Mouse (Mus musculus) stomach, postnatal 0 days (tissue): ENCODE measurements around the gene Olfr934. TPM values are rescaled to one million over a fixed set of nuclear protein-coding genes. Genes with fewer than 3 reads are reported as not detected.
A peak's percentile ranks its signal among the peaks of the same experiment; 100 is the strongest.

ENCODE experiments used
- ATAC-seq: fragments of 200-750 bp; cut with Nextera tagmentation; 2 replicates; pipeline ENCODE4 v1.8.0; 2017; ENCODE audit not compliant: low FRiP score, low TSS enrichment
- DNase-seq: peaks from one replicate; pipeline ENCODE4 v3.0.0-alpha.2; 2016; ENCODE audit warnings: low spot score
- H3K27ac ChIP-seq: fragments of 300-500 bp; sonication (generic); replicated peaks from 2 replicates; pipeline ENCODE4 v1.5.1; 2014; ENCODE audit warnings: mild to moderate bottlenecking, control low read depth
- H3K27me3 ChIP-seq: fragments of 300-500 bp; sonication (generic); 2 replicates; pipeline ENCODE4 v1.6.1; 2014; ENCODE audit warnings: low read length; ENCODE audit not compliant: control insufficient read depth, insufficient read depth
- H3K36me3 ChIP-seq: fragments of 300-500 bp; sonication (generic); 2 replicates; pipeline ENCODE4 v1.6.1; 2014; ENCODE audit warnings: low read length, mixed read lengths; ENCODE audit not compliant: control insufficient read depth, insufficient read depth
- H3K4me1 ChIP-seq: fragments of 300-500 bp; sonication (generic); replicated peaks from 2 replicates; pipeline ENCODE4 v1.6.1; 2014; ENCODE audit warnings: antibody characterized with exemption; ENCODE audit not compliant: control insufficient read depth, insufficient read depth
- H3K4me2 ChIP-seq: fragments of 300-500 bp; sonication (generic); replicated peaks from 2 replicates; pipeline ENCODE4 v1.6.1; 2014; ENCODE audit warnings: low read depth, mild to moderate bottlenecking, control low read depth, moderate library complexity
- H3K4me3 ChIP-seq: fragments of 300-500 bp; sonication (generic); 2 replicates; pipeline ENCODE4 v1.5.1; 2014; ENCODE audit warnings: low read depth, low read length, control low read depth
- H3K9ac ChIP-seq: fragments of 300-500 bp; sonication (generic); 2 replicates; pipeline ENCODE4 v1.6.1; 2014; ENCODE audit warnings: mild to moderate bottlenecking, low read length, control low read depth, mixed read lengths
- H3K9me3 ChIP-seq: fragments of 300-500 bp; sonication (generic); 2 replicates; pipeline ENCODE4 v1.6.1; 2016; ENCODE audit warnings: low read length; ENCODE audit not compliant: control insufficient read depth
- CTCF ChIP-seq: IDR thresholded peaks from 2 replicates; pipeline ENCODE4 v1.5.1; 2016; ENCODE audit warnings: antibody characterized with exemption, low read depth, mild to moderate bottlenecking, moderate library complexity
- EP300 ChIP-seq: optimal IDR thresholded peaks from 2 replicates; pipeline ENCODE3; 2016; ENCODE audit warnings: antibody characterized with exemption
- WGBS: fragments of 180-500 bp; shearing (Covaris S2); extraction: QIAGEN DNeasy Blood & Tissue Kit; methylation state at CpG from one replicate; pipeline ENCODE4 v1.1.7; 2014; 5-methylcytosine and 5-hydroxymethylcytosine counted together
- polyA plus RNA-seq: library from polyadenylated mRNA; unstranded; fragments of >200 nt; fragmentation: Nextera tagmentation; extraction: Ambion mirVana; gene quantifications from 2 replicates; pipeline ENCODE4 v1.2.1, GENCODE M21; 2015

Olfr934 gene
- polyA plus RNA-seq, result not detected in 2 replicates

DNA sequence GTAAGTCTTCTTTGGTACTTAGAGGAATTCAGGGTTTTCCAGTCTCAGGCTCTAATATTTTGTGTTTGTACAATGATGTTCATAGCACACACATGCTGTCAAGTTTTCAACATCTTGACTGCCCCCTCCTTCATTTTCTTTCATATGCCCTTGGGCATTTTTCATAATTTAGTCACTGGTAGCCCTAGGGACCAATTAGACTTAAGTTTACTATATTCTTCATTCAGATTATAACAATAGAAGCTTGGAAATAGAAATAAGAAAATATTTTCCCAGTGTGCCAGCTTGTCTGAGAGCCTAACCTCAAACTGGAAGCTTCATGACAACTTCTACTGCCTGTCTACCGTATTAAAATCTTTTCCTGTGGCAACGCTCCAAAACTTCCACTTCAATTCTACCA, at the start of gene Olfr934:
TSS of gene Olfr934 (minus strand) at position 101 of the 400 bp plus-strand sequence.
- no peak for ATAC-seq
- no peaks in the 10 kb centered on the region for H3K4me1 ChIP-seq
- WGBS, result 86% methylated on average over 2 of the region's 2 CpGs

DNA sequence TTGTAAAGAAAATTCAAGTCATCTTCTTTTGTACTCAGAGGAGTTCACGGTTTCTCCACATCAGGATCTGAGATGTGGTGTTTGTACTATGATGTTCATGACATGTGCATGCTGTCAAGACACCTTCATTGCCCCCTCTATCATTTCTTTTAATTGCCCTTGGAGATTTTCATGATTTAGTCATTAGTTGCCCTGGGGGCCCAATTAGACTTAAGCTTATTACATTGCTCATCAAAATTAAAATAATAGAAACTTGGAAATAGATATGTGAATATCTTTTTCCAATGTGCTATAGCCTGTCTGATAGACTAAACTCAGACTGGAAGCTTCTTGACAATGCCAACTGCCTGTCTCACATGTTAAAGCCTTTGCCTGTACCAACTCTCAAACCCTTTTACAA, 35.2 kb upstream of the Olfr934 start, which contains the start of gene Olfr146:
TSS of gene Olfr146 (minus strand) at position 101 of the 400 bp plus-strand sequence.
- TF ChIP-seq EP300 (no peak), CTCF (no peak)

More for the DNA sequence above, at the start of gene Olfr934:
- no peak within 1 kb of the TSS for H3K9ac ChIP-seq
- H3K4me2 ChIP-seq, result no peak within 1 kb of the TSS
- no peak within 1 kb of the TSS for H3K4me3 ChIP-seq
- no peaks in the 10 kb centered on the region for H3K9me3 ChIP-seq
- no peak within 1 kb of the TSS for H3K27ac ChIP-seq
- no peak for DNase-seq
- H3K36me3 ChIP-seq, result no peaks in the 10 kb centered on the region
- no peaks in the 10 kb centered on the region for H3K27me3 ChIP-seq
- TF ChIP-seq EP300, result no peak
- no peak for TF ChIP-seq CTCF

GRCm38 (mm10) chr9:38999583-38999982, 11.5 kb upstream of the Olfr934 start, which contains the start of gene Olfr935:
Gene Olfr935, minus strand, starts transcription at chr9:38999683.
- no peak within 1 kb of the TSS for H3K27ac ChIP-seq
- no peaks in the 10 kb centered on the region for H3K9me3 ChIP-seq
- no peaks in the 10 kb centered on the region for H3K4me1 ChIP-seq
- TF ChIP-seq EP300, result no peak
- TF ChIP-seq CTCF, result no peak
- 67% methylated on average over 2 of the region's 2 CpGs for WGBS
- H3K4me2 ChIP-seq, result no peak within 1 kb of the TSS
- no peaks in the 10 kb centered on the region for H3K36me3 ChIP-seq
- H3K9ac ChIP-seq, result no peak within 1 kb of the TSS
- DNase-seq (no peak), ATAC-seq (no peak)
- H3K4me3 ChIP-seq, result no peak within 1 kb of the TSS
- H3K27me3 ChIP-seq, result no peaks in the 10 kb centered on the region

More for the DNA sequence above, 35.2 kb upstream of the Olfr934 start, which contains the start of gene Olfr146:
- Histone ChIP-seq H3K27me3 (no peaks in the 10 kb centered on the region), H3K4me3 (no peak within 1 kb of the TSS), H3K4me2 (no peak within 1 kb of the TSS), H3K36me3 (no peaks in the 10 kb centered on the region), H3K27ac (no peak within 1 kb of the TSS), H3K4me1 (no peaks in the 10 kb centered on the region), H3K9ac (no peak within 1 kb of the TSS), H3K9me3 (no peaks in the 10 kb centered on the region)
- ATAC-seq (no peak), DNase-seq (no peak)
- 74% methylated on average over 1 of the region's 1 CpGs for WGBS

GRCm38 (mm10) chr9:38972013-38972412, 16.1 kb downstream of the Olfr934 start, which contains the start of gene Olfr933:
Gene Olfr933, plus strand, starts transcription at chr9:38972313.
- ATAC-seq, result no peak
- H3K36me3 ChIP-seq, result no peaks in the 10 kb centered on the region
- H3K27me3 ChIP-seq, result no peaks in the 10 kb centered on the region
- no peaks in the 10 kb centered on the region for H3K9me3 ChIP-seq
- TF ChIP-seq EP300 (no peak), CTCF (no peak)
- no peak for DNase-seq
- no peaks in the 10 kb centered on the region for H3K4me1 ChIP-seq
- WGBS, result 77% methylated on average over 4 of the region's 4 CpGs
- H3K4me3 ChIP-seq, result no peak within 1 kb of the TSS
- no peak within 1 kb of the TSS for H3K27ac ChIP-seq
- no peak within 1 kb of the TSS for H3K4me2 ChIP-seq
- H3K9ac ChIP-seq, result no peak within 1 kb of the TSS

GRCm38 (mm10) chr9:38954124-38954416, 34.0 kb downstream of the Olfr934 start:
- DNase-seq (no peak), ATAC-seq (no peak)
- no peak overlapping the region for H3K4me2 ChIP-seq

GRCm38 (mm10) chr9:38953401-38954123, 34.6 kb downstream of the Olfr934 start:
- Histone ChIP-seq H3K4me3 (no peak overlapping the region), H3K9ac (no peak overlapping the region), H3K36me3 (no peaks in the 10 kb centered on the region), H3K4me2 (no peak overlapping the region), H3K27ac (no peak overlapping the region), H3K4me1 (no peaks in the 10 kb centered on the region), H3K9me3 (no peaks in the 10 kb centered on the region), H3K27me3 (no peaks in the 10 kb centered on the region)
- WGBS, result 56% methylated on average over 7 of the region's 7 CpGs
- DNase-seq (no peak), ATAC-seq (no peak)
- no peak for TF ChIP-seq EP300
- TF ChIP-seq CTCF, result no peak

More at GRCm38 (mm10) chr9:38954124-38954416, 34.0 kb downstream of the Olfr934 start:
- Histone ChIP-seq H3K4me3 (no peak overlapping the region), H3K27me3 (no peaks in the 10 kb centered on the region), H3K4me1 (no peaks in the 10 kb centered on the region), H3K9me3 (no peaks in the 10 kb centered on the region), H3K27ac (no peak overlapping the region), H3K9ac (no peak overlapping the region), H3K36me3 (no peaks in the 10 kb centered on the region)
- TF ChIP-seq CTCF (peak; percentile 51), EP300 (no peak)
- WGBS, result 69% methylated on average over 4 of the region's 4 CpGs

Other genes with a start within 250 kb of the Olfr934 start
- gene Olfr920, start 236.0 kb downstream of the Olfr934 start, polyA plus RNA-seq, result 0.06 and 0.11 TPM in 2 replicates
- not detected in 2 replicates for gene Olfr921, start 215.2 kb downstream of the Olfr934 start, polyA plus RNA-seq
- gene Olfr922, start 173.7 kb downstream of the Olfr934 start, polyA plus RNA-seq, result not detected in 2 replicates
- not detected in 2 replicates for gene Olfr923, start 161.8 kb downstream of the Olfr934 start, polyA plus RNA-seq
- not detected in 2 replicates for gene Olfr924, start 143.9 kb downstream of the Olfr934 start, polyA plus RNA-seq
- gene Olfr26, start 133.3 kb downstream of the Olfr934 start, polyA plus RNA-seq, result not detected in 2 replicates
- gene Olfr926, start 111.2 kb downstream of the Olfr934 start, polyA plus RNA-seq, result not detected in 2 replicates
- not detected in 2 replicates for gene Olfr930, start 58.5 kb downstream of the Olfr934 start, polyA plus RNA-seq
- gene Olfr933, start 16.0 kb downstream of the Olfr934 start, polyA plus RNA-seq, result not detected in 2 replicates
- not detected in 2 replicates for gene Olfr935, start 11.4 kb upstream of the Olfr934 start, polyA plus RNA-seq
- gene Olfr146, start 35.1 kb upstream of the Olfr934 start, polyA plus RNA-seq, result not detected in 2 replicates
- not detected in 2 replicates for gene Olfr937, start 76.6 kb upstream of the Olfr934 start, polyA plus RNA-seq
- not detected in 2 replicates for gene Olfr938, start 90.6 kb upstream of the Olfr934 start, polyA plus RNA-seq
- gene Olfr27, start 139.8 kb upstream of the Olfr934 start, polyA plus RNA-seq, result not detected in 2 replicates
- gene Olfr943, start 178.0 kb upstream of the Olfr934 start, polyA plus RNA-seq, result 0.01 TPM in 1 of 2 replicates, not detected in the other
- gene Olfr944, start 213.6 kb upstream of the Olfr934 start, polyA plus RNA-seq, result not detected in 2 replicates